Comparison of ENCODE assay signal across 8 mouse cellular contexts in the genomic region with DNA sequence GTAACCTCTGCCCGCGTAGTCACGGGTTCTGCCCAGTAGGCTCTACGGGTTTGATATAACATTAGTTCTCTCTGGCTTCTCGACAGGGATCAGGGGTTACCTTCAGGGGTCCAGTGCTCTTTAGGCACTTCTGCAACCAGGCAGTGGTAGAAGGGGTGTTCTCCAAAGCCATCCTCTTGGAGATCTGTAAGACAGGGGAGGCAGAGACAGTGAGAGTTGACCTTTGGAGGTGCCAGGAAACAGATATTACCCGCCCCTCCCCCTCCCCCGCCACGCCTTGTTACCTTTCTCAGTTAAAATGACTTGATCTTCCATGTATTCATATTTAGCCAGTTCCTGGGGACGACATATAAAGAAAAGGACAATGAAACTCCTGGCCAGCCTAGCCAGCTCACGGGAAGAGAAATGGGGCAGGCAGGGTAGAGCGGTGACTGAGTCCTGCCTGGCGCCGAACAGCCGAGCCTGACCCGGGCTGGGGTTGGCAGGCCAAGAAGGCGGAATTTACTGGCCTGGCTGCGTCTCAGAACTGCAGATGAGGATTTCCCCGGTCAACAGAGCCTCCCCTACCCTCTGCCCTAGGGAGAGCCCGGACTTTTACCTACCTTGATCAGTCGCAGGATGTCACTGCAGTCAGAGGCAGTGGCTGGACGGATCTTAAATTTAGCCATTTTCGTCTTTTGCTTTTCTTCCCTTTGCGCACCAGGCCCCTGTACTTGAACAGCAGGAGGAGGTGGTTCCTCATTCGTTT. TPM values are rescaled to one million over a fixed set of nuclear protein-coding genes. Genes with fewer than 3 reads are reported as not detected.
DNase-seq lines count a peak whose midpoint lies in the region; ATAC-seq lines count a peak whose summit lies in the region.

No protein-coding gene starts in this region.

- no peaks in the 10 kb centered on the region for H3K4me1 ChIP-seq in lung, embryonic 15.5 days

- WGBS in lung, embryonic 15.5 days = 26% methylated on average over 24 of the region's 24 CpGs

- peak overlapping the region; percentile 55 for H3K4me2 ChIP-seq in lung, embryonic 15.5 days

- ATAC-seq in activated CD4-positive, CD25-positive, alpha-beta regulatory T cell, adult 4 months = peak; percentile 16
- ATAC-seq in lung, embryonic 15.5 days (ENCODE audit: borderline replicate concordance, extremely low read depth, low FRiP score, low TSS enrichment) = peak; percentile 79

- H3K27me3 ChIP-seq in lung, embryonic 15.5 days = no peaks in the 10 kb centered on the region

- no peaks in the 10 kb centered on the region for H3K36me3 ChIP-seq in lung, embryonic 15.5 days

- no peaks in the 10 kb centered on the region for H3K9me3 ChIP-seq in lung, embryonic 15.5 days

- H3K9ac ChIP-seq in lung, embryonic 15.5 days = peak overlapping the region; percentile 60

- DNase-seq in CD4-positive, CD25-positive, alpha-beta regulatory T cell, adult 2 months (ENCODE audit: low read depth, low spot score) = peak; percentile 58
- DNase-seq in embryo, embryonic 11 days = peak; percentile 21
- DNase-seq in heart, adult 18-20 months = peak; percentile 43 to 59
- peak; percentile 53 for DNase-seq in kidney, adult 18-20 months
- DNase-seq in retina, embryonic 14.5 days (ENCODE audit: low spot score) = peak; percentile 29
- no peak for DNase-seq in layer of hippocampus, adult 9-11 months

- H3K27ac ChIP-seq in lung, embryonic 15.5 days = peak overlapping the region; percentile 75

- peak overlapping the region; percentile 56 for H3K4me3 ChIP-seq in lung, embryonic 15.5 days

RNA-seq across cellular contexts. Expression of a gene that starts 0.6 kb away (rescaled TPM):
- 100 to 1,000 TPM; 467 to 490 TPM for polyA plus RNA-seq in activated CD4-positive, CD25-positive, alpha-beta regulatory T cell, adult 4 months (2017; shearing (Covaris generic))
- 10 to 100 TPM; 29.0 to 37.8 TPM for total RNA-seq in heart, adult 18-20 months (2021)
- 139 and 145 TPM in 2 replicates for polyA plus RNA-seq in lung, embryonic 15.5 days (2015; fragmentation: Nextera tagmentation; extraction: Ambion mirVana)

RNA-seq across cellular contexts. Expression of a gene that starts 46.6 kb away (rescaled TPM):
- 100 to 1,000 TPM; 113 to 123 TPM for polyA plus RNA-seq in activated CD4-positive, CD25-positive, alpha-beta regulatory T cell, adult 4 months (2017; shearing (Covaris generic))
- total RNA-seq in heart, adult 18-20 months (2021) = 10 to 100 TPM; 23.1 to 28.1 TPM
- 49.5 and 52.1 TPM in 2 replicates for polyA plus RNA-seq in lung, embryonic 15.5 days (2015; fragmentation: Nextera tagmentation; extraction: Ambion mirVana)
